Mouse (Mus musculus) liver, postnatal 0 days (tissue): ENCODE results near the gene Rps6kl1. TPM values are rescaled to one million over a fixed set of nuclear protein-coding genes. Genes with fewer than 3 reads are reported as not detected.
A peak's percentile ranks its signal among the peaks of the same experiment; 100 is the strongest.
"Not testable (repeated sequence)": the region's sequence is repeated elsewhere in the genome, so short reads cannot be mapped to it uniquely, and the experiment has no call there.

Source experiments
- ATAC-seq: fragments of 200-750 bp; cut with Nextera tagmentation; 2 replicates; pipeline ENCODE4 v1.8.0; 2017; ENCODE audit warnings: mild to moderate bottlenecking, moderate library complexity
- DNase-seq: peaks from one replicate; pipeline ENCODE4 v3.0.0-alpha.2; 2016
- H3K27ac ChIP-seq: fragments of 300-500 bp; sonication (generic); 2 replicates; pipeline ENCODE4 v1.5.1; 2014; ENCODE audit warnings: antibody characterized with exemption, moderate library complexity, mild to moderate bottlenecking, low read depth
- H3K27me3 ChIP-seq: fragments of 300-500 bp; sonication (generic); 2 replicates; pipeline ENCODE4 v1.6.1; 2014; ENCODE audit warnings: low read length, control low read depth, mixed read lengths; ENCODE audit not compliant: insufficient read depth
- H3K36me3 ChIP-seq: fragments of 300-500 bp; sonication (generic); replicated peaks from 2 replicates; pipeline ENCODE4 v1.6.1; 2014; ENCODE audit warnings: mild to moderate bottlenecking, control low read depth, low read length, moderate library complexity, mixed read lengths; ENCODE audit not compliant: insufficient read depth
- H3K4me1 ChIP-seq: fragments of 300-500 bp; sonication (generic); 2 replicates; pipeline ENCODE4 v1.6.1; 2014; ENCODE audit warnings: antibody characterized with exemption, mild to moderate bottlenecking, control low read depth; ENCODE audit not compliant: insufficient read depth
- H3K4me2 ChIP-seq: fragments of 300-500 bp; sonication (generic); 2 replicates; pipeline ENCODE4 v1.6.1; 2014; ENCODE audit warnings: low read depth, mild to moderate bottlenecking, low read length, moderate library complexity, mixed read lengths
- H3K4me3 ChIP-seq: fragments of 300-500 bp; sonication (generic); 2 replicates; pipeline ENCODE4 v1.5.1; 2014; ENCODE audit warnings: low read depth, low read length
- H3K9ac ChIP-seq: fragments of 300-500 bp; sonication (generic); replicated peaks from 2 replicates; pipeline ENCODE4 v1.6.1; 2014; ENCODE audit warnings: mild to moderate bottlenecking, moderate library complexity
- H3K9me3 ChIP-seq: fragments of 300-500 bp; sonication (generic); 2 replicates; pipeline ENCODE4 v1.6.1; 2016; ENCODE audit warnings: mild to moderate bottlenecking, control low read depth, low read length, mixed read lengths
- CTCF ChIP-seq: sonication (generic); IDR thresholded peaks from 2 replicates; pipeline ENCODE4 v1.5.1; 2016; ENCODE audit warnings: antibody characterized with exemption, low read depth
- EP300 ChIP-seq: IDR thresholded peaks from 2 replicates; pipeline ENCODE4 v1.6.1; 2016; ENCODE audit warnings: antibody characterized with exemption, low read depth, mild to moderate bottlenecking
- WGBS: fragments of 180-500 bp; shearing (Covaris S2); extraction: QIAGEN DNeasy Blood & Tissue Kit; methylation state at CpG from one replicate; pipeline ENCODE4 v1.1.7; 2014; ENCODE audit not compliant: insufficient replicate concordance; 5-methylcytosine and 5-hydroxymethylcytosine counted together
- polyA plus RNA-seq: library from polyadenylated mRNA; unstranded; fragments of >200 nt; fragmentation: Nextera tagmentation; extraction: Ambion mirVana; gene quantifications from 2 replicates; pipeline ENCODE4 v1.2.1, GENCODE M21; 2015

Gene Rps6kl1
- polyA plus RNA-seq, 1 experiment from 2014 or later, result 0.61 TPM

DNA sequence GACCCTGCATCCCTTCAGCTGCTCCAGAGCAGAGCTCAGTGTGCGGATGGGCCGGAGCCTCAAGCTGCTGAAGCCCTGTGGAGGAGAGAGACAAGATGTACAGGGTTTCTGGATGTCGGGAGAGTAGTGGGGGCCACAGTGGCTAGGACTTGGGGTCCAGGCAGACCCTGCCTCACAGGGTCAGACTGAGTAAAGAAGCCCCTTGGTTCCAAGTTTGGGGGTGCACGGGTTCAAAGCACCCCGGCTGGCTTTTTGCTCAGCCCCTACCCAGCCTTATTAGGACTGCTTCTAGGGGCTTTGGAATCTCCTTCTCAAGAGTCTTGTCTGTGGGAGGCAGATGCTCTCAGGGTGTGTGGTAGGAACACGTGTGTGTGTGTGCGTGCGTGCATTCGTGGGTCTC is 4.2 kb downstream of the Rps6kl1 start:
- DNase-seq (peak; percentile 11), ATAC-seq (no peak)
- Histone ChIP-seq H3K9me3 (no peaks in the 10 kb centered on the region), H3K4me2 (no peak overlapping the region), H3K4me3 (no peak overlapping the region), H3K27ac (no peak overlapping the region), H3K4me1 (peaks cover 11% of the 10 kb centered on the region), H3K9ac (no peak overlapping the region), H3K27me3 (0 out of 2 replicates have a peak, but pooled peaks cover 3% of the 10 kb centered on the region), H3K36me3 (no peaks in the 10 kb centered on the region)
- WGBS, result 73% methylated on average over 9 of the region's 9 CpGs
- no peak for TF ChIP-seq CTCF
- TF ChIP-seq EP300, result no peak

DNA sequence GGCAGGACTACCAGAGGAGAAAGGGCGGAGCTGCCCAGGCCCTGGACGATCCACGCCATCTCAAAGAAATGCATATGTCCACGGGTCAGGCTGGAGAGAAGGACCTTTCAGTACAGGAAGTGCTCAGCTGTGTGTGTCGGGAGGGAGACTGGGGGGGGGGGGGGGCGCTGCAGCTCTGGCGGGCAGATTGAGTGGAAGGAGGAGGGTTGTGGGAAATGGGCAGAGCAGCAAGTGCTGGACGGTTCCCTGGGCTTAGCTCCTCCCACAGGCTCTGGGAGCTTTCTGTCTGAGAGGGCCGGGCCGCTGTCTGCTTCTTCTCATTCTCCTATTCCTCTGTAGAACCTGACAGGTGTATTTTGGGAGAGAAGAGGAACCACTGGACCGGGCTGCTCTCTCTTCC is 4.7 kb downstream of the Rps6kl1 start:
- Histone ChIP-seq H3K27me3 (0 out of 2 replicates have a peak, but pooled peaks cover 3% of the 10 kb centered on the region), H3K27ac (no peak overlapping the region), H3K9me3 (no peaks in the 10 kb centered on the region), H3K36me3 (no peaks in the 10 kb centered on the region), H3K4me3 (no peak overlapping the region), H3K9ac (no peak overlapping the region), H3K4me1 (peaks cover 6% of the 10 kb centered on the region), H3K4me2 (no peak overlapping the region)
- no peak for ATAC-seq
- 38% methylated on average over 5 of the region's 11 CpGs for WGBS
- TF ChIP-seq EP300, result no peak
- TF ChIP-seq CTCF, result no peak
- DNase-seq, result peak; percentile 24

- H3K27ac ChIP-seq, result no peak overlapping the region
- H3K9me3 ChIP-seq, result no peaks in the 10 kb centered on the region
- no peaks in the 10 kb centered on the region for H3K4me1 ChIP-seq
- H3K4me3 ChIP-seq, result no peak overlapping the region
- DNase-seq, result peak; percentile 11
- H3K4me2 ChIP-seq, result no peak overlapping the region
- ATAC-seq, result no peak
- TF ChIP-seq CTCF (no peak), EP300 (no peak)
- no peaks in the 10 kb centered on the region for H3K36me3 ChIP-seq
- no peaks in the 10 kb centered on the region for H3K27me3 ChIP-seq
- no peak overlapping the region for H3K9ac ChIP-seq
- WGBS, result 80% methylated on average over 9 of the region's 9 CpGs
Observed at GRCm38 (mm10) chr12:85145630-85146029, 5.4 kb downstream of the Rps6kl1 start.

- no peak overlapping the region for H3K4me2 ChIP-seq
- no peak overlapping the region for H3K9ac ChIP-seq
- no peaks in the 10 kb centered on the region for H3K9me3 ChIP-seq
- DNase-seq (peak; percentile 11), ATAC-seq (no peak)
- WGBS, result 92% methylated on average over 4 of the region's 4 CpGs
- H3K36me3 ChIP-seq, result no peaks in the 10 kb centered on the region
- TF ChIP-seq CTCF (no peak), EP300 (no peak)
- no peak overlapping the region for H3K27ac ChIP-seq
- no peak overlapping the region for H3K4me3 ChIP-seq
- no peaks in the 10 kb centered on the region for H3K27me3 ChIP-seq
- no peaks in the 10 kb centered on the region for H3K4me1 ChIP-seq
Observed at GRCm38 (mm10) chr12:85144821-85145220, 6.2 kb downstream of the Rps6kl1 start.

GRCm38 (mm10) chr12:85144276-85144675 is 6.8 kb downstream of the Rps6kl1 start:
- not testable (repeated sequence) for DNase-seq

DNA sequence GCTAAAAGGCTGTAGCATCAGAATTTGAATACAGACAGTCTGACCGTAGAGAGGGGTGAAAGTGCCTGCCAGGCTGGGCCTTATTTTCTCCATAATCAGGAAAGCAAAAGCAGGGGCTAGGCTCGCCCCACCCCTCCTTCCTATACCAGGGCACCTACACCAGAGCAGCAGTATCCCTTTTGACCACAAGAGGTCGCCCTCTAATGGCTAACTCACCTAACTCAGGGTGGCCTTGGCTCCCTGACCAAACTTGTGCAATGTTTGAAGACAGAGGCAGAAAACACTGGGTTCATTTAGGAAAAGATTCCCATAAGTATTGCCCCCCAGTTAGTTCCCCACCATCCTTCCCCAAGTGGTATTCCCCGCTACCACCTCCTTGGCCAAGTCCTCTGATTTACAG is 8.3 kb downstream of the Rps6kl1 start:
- Histone ChIP-seq H3K27ac (no peak overlapping the region), H3K9ac (no peak overlapping the region), H3K4me1 (peaks cover 2% of the 10 kb centered on the region), H3K27me3 (no peaks in the 10 kb centered on the region), H3K36me3 (no peaks in the 10 kb centered on the region), H3K4me3 (no peak overlapping the region), H3K4me2 (no peak overlapping the region), H3K9me3 (no peaks in the 10 kb centered on the region)
- ATAC-seq (peak; percentile 82), DNase-seq (peak; percentile 89)
- TF ChIP-seq CTCF (peak; percentile 96), EP300 (no peak)
- WGBS, result 21% methylated on average over 4 of the region's 4 CpGs

More at GRCm38 (mm10) chr12:85144276-85144675, 6.8 kb downstream of the Rps6kl1 start:
- not testable (repeated sequence) for ATAC-seq, H3K27ac ChIP-seq, H3K4me2 ChIP-seq, H3K36me3 ChIP-seq, H3K9ac ChIP-seq, H3K27me3 ChIP-seq, H3K4me3 ChIP-seq, H3K4me1 ChIP-seq, H3K9me3 ChIP-seq
- peak; percentile 36; the same call in 1 of the 2 replicates for TF ChIP-seq CTCF
- WGBS, result 64% methylated on average over 2 of the region's 2 CpGs

DNA sequence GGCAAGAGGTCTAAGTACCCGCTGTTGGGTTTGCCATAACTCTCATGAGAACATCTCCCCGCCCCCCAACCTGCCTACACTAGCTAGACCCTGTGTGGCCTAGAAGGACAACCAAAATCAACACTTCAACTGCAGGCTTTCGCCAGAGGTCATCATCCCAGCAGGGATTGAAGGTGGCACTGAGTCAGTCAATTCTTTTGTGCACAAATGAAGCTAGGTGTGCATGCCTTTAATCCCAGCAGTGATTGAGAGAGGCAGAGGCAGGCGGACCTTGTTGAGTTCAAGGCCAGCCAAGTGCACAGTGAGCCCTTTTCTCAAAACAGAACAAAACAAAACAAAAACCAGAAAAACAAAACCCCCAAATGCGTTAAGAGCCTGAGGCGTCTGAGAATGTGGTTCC is 10.0 kb downstream of the Rps6kl1 start:
- Histone ChIP-seq H3K9me3 (no peaks in the 10 kb centered on the region), H3K27me3 (no peaks in the 10 kb centered on the region), H3K27ac (no peak overlapping the region), H3K4me3 (no peak overlapping the region), H3K9ac (no peak overlapping the region), H3K4me1 (peaks cover 2% of the 10 kb centered on the region), H3K4me2 (no peak overlapping the region), H3K36me3 (no peaks in the 10 kb centered on the region)
- DNase-seq, result no peak
- ATAC-seq, result no peak
- TF ChIP-seq EP300 (no peak), CTCF (no peak)
- WGBS, result 78% methylated on average over 6 of the region's 6 CpGs
